Mouse (Mus musculus): ENCODE results near the gene Stk35.

The Stk35 gene

GRCm38 (mm10) chr2:129800271-129800903 is at the start of gene Stk35:
Gene Stk35 (plus strand): TSS chr2:129800517.
- DNase-seq, result peak; percentile 89 to 92

- DNase-seq, result no peak
These were observed 18.3 kb upstream of the Stk35 start for GRCm38 (mm10) chr2:129782046-129782445.

GRCm38 (mm10) chr2:129796501-129796900 is 3.8 kb upstream of the Stk35 start:
- DNase-seq, result no peak

DNA sequence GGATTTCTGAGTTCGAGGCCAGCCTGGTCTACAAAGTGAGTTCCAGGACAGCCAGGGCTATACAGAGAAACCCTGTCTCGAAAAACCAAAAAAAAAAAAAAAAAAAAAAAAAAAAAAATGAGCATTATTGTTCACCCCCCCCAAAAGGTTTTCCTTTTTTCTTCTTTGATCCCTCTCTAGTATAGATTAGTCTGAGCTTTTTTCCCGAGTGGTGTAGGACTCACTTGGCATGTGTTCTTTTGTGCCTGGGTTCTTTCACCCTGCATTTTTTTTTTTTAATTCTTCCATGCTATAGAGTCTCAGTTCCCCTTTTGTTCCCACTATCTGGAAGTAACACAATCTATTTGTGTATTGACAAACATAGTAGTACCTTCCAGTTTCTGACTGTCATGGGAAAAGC is 2.6 kb upstream of the Stk35 start:
- no peak for DNase-seq

- DNase-seq, result no peak
These were observed 1.9 kb upstream of the Stk35 start for GRCm38 (mm10) chr2:129798410-129798809.

DNA sequence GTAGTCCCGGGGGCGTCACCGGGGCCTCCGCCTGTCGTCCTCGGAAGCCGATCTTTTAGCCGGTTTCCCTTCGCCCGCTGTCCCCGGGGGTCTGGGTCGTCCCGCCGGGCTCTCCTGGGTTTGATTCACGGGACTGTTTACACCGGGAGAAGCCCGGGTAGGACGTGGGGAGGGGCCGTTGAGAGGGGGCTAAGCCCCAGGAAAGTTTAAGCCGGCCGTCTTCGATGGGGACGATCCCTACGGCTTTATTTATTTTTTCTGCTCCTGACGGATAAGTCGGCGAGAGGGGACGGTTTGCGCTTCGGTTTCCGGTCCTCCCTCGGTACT is 550 bp downstream of the Stk35 start:
- DNase-seq, result no peak

- peak; percentile 92 to 97 for DNase-seq
These were observed 1.1 kb downstream of the Stk35 start for GRCm38 (mm10) chr2:129801231-129802029.

GRCm38 (mm10) chr2:129805486-129805885 is 5.2 kb downstream of the Stk35 start:
- no peak for DNase-seq

GRCm38 (mm10) chr2:129806486-129806885 is 6.2 kb downstream of the Stk35 start:
- DNase-seq, result no peak

GRCm38 (mm10) chr2:129810563-129810962 is 10.2 kb downstream of the Stk35 start:
- DNase-seq, result no peak

DNA sequence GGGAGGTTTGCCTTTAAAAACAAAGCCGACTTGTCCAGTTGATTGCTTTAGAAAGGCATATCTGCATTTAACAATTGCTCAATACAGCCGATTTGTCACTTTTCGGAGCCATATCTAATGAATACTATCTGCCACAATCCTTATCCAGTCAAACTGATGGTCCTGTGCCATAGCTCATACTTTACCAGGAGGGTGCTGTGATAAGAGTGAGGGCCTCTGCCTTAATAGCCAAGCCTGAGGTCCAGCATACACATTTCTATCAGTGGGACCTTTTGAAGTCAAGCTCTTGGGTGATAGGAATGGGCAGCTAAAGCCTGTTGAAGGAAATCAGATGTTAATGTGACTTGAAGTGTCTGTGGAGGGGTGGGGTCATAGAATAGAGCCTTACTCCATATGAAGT is 13.7 kb downstream of the Stk35 start:
- DNase-seq, result no peak

- DNase-seq, result no peak
These were observed 14.8 kb downstream of the Stk35 start for GRCm38 (mm10) chr2:129815076-129815475.

GRCm38 (mm10) chr2:129817603-129818257 is 17.4 kb downstream of the Stk35 start:
- no peak for DNase-seq

DNA sequence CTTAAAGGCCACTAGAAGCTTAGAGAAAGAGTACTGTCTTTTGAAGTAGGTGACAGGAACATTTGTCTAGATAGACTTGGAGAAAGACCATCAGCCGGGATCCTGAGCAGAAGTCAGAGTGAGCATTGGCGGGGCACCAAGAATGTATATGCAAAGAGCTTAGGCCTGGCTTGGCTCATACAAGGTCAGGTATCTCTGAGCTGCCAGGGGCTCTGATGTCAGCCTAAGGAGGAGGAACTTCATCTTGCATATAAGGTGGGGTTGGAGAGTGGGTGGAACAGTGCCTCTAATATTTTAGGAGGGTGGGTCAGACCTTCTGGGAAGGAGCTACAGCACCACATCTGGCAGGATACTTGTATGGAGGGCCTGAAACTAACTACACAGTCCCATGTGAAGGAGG is 18.6 kb downstream of the Stk35 start:
- peak; percentile 30 to 38 for DNase-seq

- no peak for DNase-seq
These were observed 19.2 kb downstream of the Stk35 start for GRCm38 (mm10) chr2:129819531-129819930.

- DNase-seq, result no peak
These were observed 19.6 kb downstream of the Stk35 start for GRCm38 (mm10) chr2:129819951-129820350.

- peak; percentile 34 to 56 for DNase-seq
These were observed 20.7 kb downstream of the Stk35 start for GRCm38 (mm10) chr2:129821021-129821420.

GRCm38 (mm10) chr2:129821568-129821967 is 21.3 kb downstream of the Stk35 start:
- DNase-seq, result peak; percentile 14 to 30

DNA sequence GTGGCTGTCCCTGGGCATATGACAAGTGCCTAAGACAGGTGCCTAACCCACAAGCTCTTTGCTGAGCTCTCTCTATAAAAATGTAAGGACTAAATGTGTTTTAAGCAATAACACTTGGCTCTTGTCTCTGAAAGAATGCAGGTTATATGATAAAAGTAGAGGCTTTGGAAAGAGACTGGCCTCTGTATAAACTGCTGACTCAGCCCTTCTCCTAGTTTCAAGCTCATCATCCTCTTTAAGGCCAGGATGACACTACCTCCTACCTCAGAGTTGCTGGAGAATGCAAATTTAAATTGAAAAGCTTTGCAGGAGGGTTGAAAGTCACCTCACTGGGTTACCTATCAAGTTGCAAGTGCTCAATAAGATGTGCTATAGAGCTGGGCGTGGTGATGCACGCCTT is 23.0 kb downstream of the Stk35 start:
- no peak for DNase-seq

DNA sequence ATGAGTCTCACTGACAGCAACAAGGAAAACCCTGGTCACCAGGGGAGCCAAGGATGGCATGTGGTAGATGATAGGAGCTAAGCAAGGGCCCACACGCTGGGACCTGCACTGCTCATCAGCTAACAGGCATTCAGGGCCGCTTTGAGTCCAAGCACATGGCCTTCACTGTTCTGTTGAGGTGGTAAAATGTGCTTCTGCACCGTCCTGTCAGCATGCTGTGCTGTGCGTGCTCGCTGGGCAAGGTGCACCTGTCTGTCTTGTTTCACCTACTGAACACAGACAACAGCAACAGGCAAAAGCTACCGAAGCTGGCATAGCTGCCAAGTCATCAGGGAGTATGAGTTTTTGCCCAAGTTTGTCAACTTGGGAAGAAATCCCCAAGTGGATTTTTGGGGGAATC is 23.9 kb downstream of the Stk35 start:
- DNase-seq, result peak; percentile 26 to 29

GRCm38 (mm10) chr2:129826141-129826540 is 25.8 kb downstream of the Stk35 start:
- no peak for DNase-seq

- no peak for DNase-seq
These were observed 32.7 kb downstream of the Stk35 start for GRCm38 (mm10) chr2:129832993-129833392.

DNA sequence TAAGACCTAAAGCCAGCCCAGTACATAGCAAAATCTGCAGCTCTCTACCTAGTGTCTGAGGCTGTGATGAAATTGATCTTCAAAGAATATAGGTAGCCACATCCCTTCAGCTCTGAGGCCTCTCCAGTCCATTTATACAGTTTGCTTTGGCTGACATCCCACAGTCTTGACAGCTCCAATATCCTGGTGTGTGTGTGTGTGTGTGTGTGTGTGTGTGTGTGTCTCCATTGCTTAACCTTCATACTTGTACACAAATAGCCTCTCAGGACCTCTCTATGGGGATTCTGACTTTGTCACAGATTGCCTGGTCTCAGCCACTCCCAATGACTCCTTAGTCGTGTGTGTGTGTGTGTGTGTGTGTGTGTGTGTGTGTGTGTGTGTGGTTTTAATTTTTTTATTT is 33.9 kb downstream of the Stk35 start:
- no peak for DNase-seq

DNA sequence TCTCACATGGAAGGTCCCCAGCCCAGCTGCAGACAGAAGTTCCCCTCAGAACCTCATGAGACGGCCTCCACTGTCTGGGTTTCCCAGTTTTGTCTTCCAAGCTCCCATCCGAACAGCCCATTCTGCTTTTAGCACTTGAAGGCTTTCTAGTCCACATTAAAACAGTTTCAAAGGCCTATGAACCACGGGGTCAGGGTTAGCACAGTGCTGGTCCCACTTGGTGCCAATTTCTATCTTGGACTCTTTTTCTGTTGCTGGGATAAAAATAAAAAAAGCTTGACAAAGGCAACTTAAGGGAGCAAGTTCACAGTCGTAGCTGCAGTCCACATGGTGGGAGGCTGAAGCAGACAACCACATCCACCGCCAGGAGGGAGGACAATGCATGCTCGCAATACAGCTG is 34.6 kb downstream of the Stk35 start:
- no peak for DNase-seq

All from cerebellum, postnatal 36 days (tissue).